Mouse (Mus musculus) T-cell, adult 2 months (primary cell): ENCODE measurements around the gene Gfpt1.
"Not testable (repeated sequence)": the region's sequence is repeated elsewhere in the genome, so short reads cannot be mapped to it uniquely, and the experiment has no call there.

Source experiments
- DNase-seq: peaks from one replicate; pipeline ENCODE4 v3.0.0; 2022; ENCODE audit warnings: low spot score

Gene Gfpt1

GRCm38 (mm10) chr6:87042004-87042336 lies 676 bp upstream of the Gfpt1 start:
- DNase-seq, result no peak

- DNase-seq, result no peak
These were observed 478 bp downstream of the Gfpt1 start for GRCm38 (mm10) chr6:87043131-87043516.

GRCm38 (mm10) chr6:87044895-87045294 lies 2.2 kb downstream of the Gfpt1 start:
- no peak for DNase-seq

GRCm38 (mm10) chr6:87045507-87045906 lies 2.9 kb downstream of the Gfpt1 start:
- DNase-seq, result no peak

GRCm38 (mm10) chr6:87048712-87049111 lies 6.1 kb downstream of the Gfpt1 start:
- DNase-seq, result not testable (repeated sequence)

- DNase-seq, result no peak
These were observed 9.3 kb downstream of the Gfpt1 start for GRCm38 (mm10) chr6:87051886-87052425.

GRCm38 (mm10) chr6:87054193-87054592 lies 11.5 kb downstream of the Gfpt1 start:
- no peak for DNase-seq

- DNase-seq, result no peak
These were observed 17.1 kb downstream of the Gfpt1 start for GRCm38 (mm10) chr6:87059754-87060153.

GRCm38 (mm10) chr6:87063586-87063985 lies 20.9 kb downstream of the Gfpt1 start:
- DNase-seq, result no peak

GRCm38 (mm10) chr6:87068209-87068608 lies 25.6 kb downstream of the Gfpt1 start:
- no peak for DNase-seq

- no peak for DNase-seq
These were observed 26.7 kb downstream of the Gfpt1 start for GRCm38 (mm10) chr6:87069195-87069900.

GRCm38 (mm10) chr6:87070641-87071040 lies 28.0 kb downstream of the Gfpt1 start:
- no peak for DNase-seq

GRCm38 (mm10) chr6:87072759-87073158 lies 30.1 kb downstream of the Gfpt1 start:
- no peak for DNase-seq

- no peak for DNase-seq
These were observed 32.5 kb downstream of the Gfpt1 start for GRCm38 (mm10) chr6:87075092-87075685.

- no peak for DNase-seq
These were observed 36.8 kb downstream of the Gfpt1 start for GRCm38 (mm10) chr6:87079457-87079856.

GRCm38 (mm10) chr6:87085026-87085425 lies 42.4 kb downstream of the Gfpt1 start:
- DNase-seq, result no peak

- DNase-seq, result no peak
These were observed 45.7 kb downstream of the Gfpt1 start for GRCm38 (mm10) chr6:87088356-87088755.

- no peak for DNase-seq
These were observed 48.2 kb downstream of the Gfpt1 start for GRCm38 (mm10) chr6:87090877-87091276.

- DNase-seq, result no peak
These were observed 49.8 kb downstream of the Gfpt1 start for GRCm38 (mm10) chr6:87092476-87092875.

- not testable (repeated sequence) for DNase-seq
These were observed 51.0 kb downstream of the Gfpt1 start for GRCm38 (mm10) chr6:87093631-87094030.

GRCm38 (mm10) chr6:87099261-87099660 lies 56.6 kb downstream of the Gfpt1 start:
- DNase-seq, result no peak

GRCm38 (mm10) chr6:87099671-87100296 lies 57.1 kb downstream of the Gfpt1 start:
- no peak for DNase-seq

GRCm38 (mm10) chr6:87100297-87101020 lies 57.8 kb downstream of the Gfpt1 start:
- DNase-seq, result no peak
